Mouse (Mus musculus) MEL (cell line): ENCODE results near the gene Pip5k1a. TPM values are rescaled to one million over a fixed set of nuclear protein-coding genes. Genes with fewer than 3 reads are reported as not detected.

ENCODE experiments used
- DNase-seq: peaks from one replicate; pipeline ENCODE4 v3.0.0; 2011; ENCODE audit warnings: low read depth, low spot score
- H3K27ac ChIP-seq: 2 replicates; pipeline ENCODE4 v1.5.1; 2012; ENCODE audit warnings: low read depth, mild to moderate bottlenecking, control low read depth, low read length, moderate library complexity; ENCODE audit not compliant: control insufficient read depth
- H3K27me3 ChIP-seq, 2 experiments: fragments of 150-350 bp in 1 of 2; sonication (generic) in 1 of 2; 2 replicates each; pipeline ENCODE4 v1.6.1; 2012; ENCODE audit warnings: low read length in 2 of 2, mild to moderate bottlenecking in 2 of 2, improper control_type of control experiment in 1 of 2, moderate library complexity in 1 of 2; ENCODE audit not compliant: insufficient read depth in 2 of 2, control insufficient read depth in 1 of 2
- H3K36me3 ChIP-seq, 2 experiments: 2 replicates each; pipeline ENCODE4 v1.6.1; 2012 to 2014; ENCODE audit warnings: low read length in 2 of 2, improper control_type of control experiment in 1 of 2, inconsistent platforms in 1 of 2, mild to moderate bottlenecking in 1 of 2; ENCODE audit not compliant: insufficient read depth in 2 of 2, control insufficient read depth in 1 of 2
- H3K4me1 ChIP-seq, 2 experiments: fragments of 150-350 bp in 1 of 2; sonication (generic) in 1 of 2; 2 replicates each; pipeline ENCODE4 v1.6.1; 2012; ENCODE audit warnings: low read length in 2 of 2, improper control_type of control experiment in 1 of 2, mild to moderate bottlenecking in 1 of 2; ENCODE audit not compliant: insufficient read depth in 2 of 2, control insufficient read depth in 1 of 2
- H3K4me3 ChIP-seq, 2 experiments: fragments of 150-350 bp in 1 of 2; sonication (generic) in 1 of 2; 2 replicates each; pipeline ENCODE4 v1.5.1; 2012; ENCODE audit warnings: low read depth in 2 of 2, low read length in 2 of 2, mild to moderate bottlenecking in 2 of 2, moderate library complexity in 2 of 2, control low read depth in 1 of 2, improper control_type of control experiment in 1 of 2; ENCODE audit not compliant: control insufficient read depth in 1 of 2, insufficient read depth in 1 of 2
- H3K79me2 ChIP-seq: 2 replicates; pipeline ENCODE4 v1.6.1; 2012; ENCODE audit warnings: mild to moderate bottlenecking, low read length, moderate library complexity; ENCODE audit not compliant: control insufficient read depth, poor library complexity, insufficient read depth
- H3K9ac ChIP-seq: 2 replicates; pipeline ENCODE4 v1.6.1; 2012; ENCODE audit warnings: low read depth, mild to moderate bottlenecking, control low read depth, low read length, moderate library complexity; ENCODE audit not compliant: control insufficient read depth, poor library complexity, severe bottlenecking
- H3K9me3 ChIP-seq: fragments of 150-350 bp; sonication (generic); replicated peaks from 2 replicates; pipeline ENCODE4 v1.6.1; 2012; ENCODE audit warnings: mild to moderate bottlenecking, low read length, improper control_type of control experiment, moderate library complexity; ENCODE audit not compliant: insufficient read depth
- E2F4 ChIP-seq: IDR thresholded peaks from 2 replicates; pipeline ENCODE4 v1.6.1; 2011; ENCODE audit warnings: low read depth, low read length, improper control_type of control experiment, borderline replicate concordance
- EP300 ChIP-seq, 2 experiments: IDR thresholded peaks; 2 replicates each; pipeline ENCODE4 v1.6.1; 2011; ENCODE audit warnings: improper control_type of control experiment in 2 of 2, low read length in 2 of 2, low read depth in 1 of 2, mild to moderate bottlenecking in 1 of 2
- ETS1 ChIP-seq: IDR thresholded peaks from 2 replicates; pipeline ENCODE4 v1.6.1; 2012; ENCODE audit warnings: low read depth, mild to moderate bottlenecking, inconsistent platforms, low read length, improper control_type of control experiment, moderate library complexity
- HCFC1 ChIP-seq: IDR thresholded peaks from 2 replicates; pipeline ENCODE4 v1.6.1; 2012; ENCODE audit warnings: low read depth, mild to moderate bottlenecking, inconsistent platforms, low read length, improper control_type of control experiment, moderate library complexity
- JUND ChIP-seq: IDR thresholded peaks from 2 replicates; pipeline ENCODE4 v1.6.1; 2011; ENCODE audit warnings: low read depth, mild to moderate bottlenecking, improper control_type of control experiment, low read length
- KAT2A ChIP-seq: conservative IDR thresholded peaks from 2 replicates; pipeline ENCODE4 v1.6.1; 2012; ENCODE audit warnings: low read depth, low read length, improper control_type of control experiment, inconsistent platforms
- MAZ ChIP-seq: IDR thresholded peaks from 2 replicates; pipeline ENCODE4 v1.6.1; 2012; ENCODE audit warnings: low read depth, mild to moderate bottlenecking, inconsistent platforms, low read length, improper control_type of control experiment
- MXI1 ChIP-seq: IDR thresholded peaks from 2 replicates; pipeline ENCODE4 v1.6.1; 2011; ENCODE audit warnings: mild to moderate bottlenecking, low read depth, low read length, improper control_type of control experiment
- MYB ChIP-seq: IDR thresholded peaks from 2 replicates; pipeline ENCODE4 v1.6.1; 2011; ENCODE audit warnings: mild to moderate bottlenecking, low read depth, low read length, improper control_type of control experiment
- MYC ChIP-seq: IDR thresholded peaks from 2 replicates; pipeline ENCODE4 v1.6.1; 2011; ENCODE audit warnings: low read depth, mild to moderate bottlenecking, low read length, improper control_type of control experiment, moderate library complexity
- NRF1 ChIP-seq: IDR thresholded peaks from 2 replicates; pipeline ENCODE4 v1.6.1; 2014; ENCODE audit warnings: low read depth, mild to moderate bottlenecking, inconsistent platforms, low read length, improper control_type of control experiment, moderate library complexity; ENCODE audit not compliant: poor library complexity, insufficient read depth, severe bottlenecking
- POLR2A ChIP-seq, 2 experiments: IDR thresholded peaks; 2 replicates each; pipeline ENCODE4 v1.6.1; 2011 to 2012; ENCODE audit warnings: low read length in 2 of 2, mild to moderate bottlenecking in 2 of 2, control low read depth in 1 of 2, improper control_type of control experiment in 1 of 2, low read depth in 1 of 2, moderate library complexity in 1 of 2; ENCODE audit not compliant: control insufficient read depth in 1 of 2, insufficient read depth in 1 of 2, poor library complexity in 1 of 2
- POLR2AphosphoS2 ChIP-seq: IDR thresholded peaks from 2 replicates; pipeline ENCODE4 v1.6.1; 2011; ENCODE audit warnings: low read length, improper control_type of control experiment
- RAD21 ChIP-seq: IDR thresholded peaks from 2 replicates; pipeline ENCODE4 v1.6.1; 2011; ENCODE audit warnings: mild to moderate bottlenecking, low read depth, low read length, improper control_type of control experiment
- RCOR1 ChIP-seq: IDR thresholded peaks from 2 replicates; pipeline ENCODE4 v1.6.1; 2012; ENCODE audit warnings: low read depth, mild to moderate bottlenecking, inconsistent platforms, low read length, improper control_type of control experiment
- SMC3 ChIP-seq: IDR thresholded peaks from 2 replicates; pipeline ENCODE4 v1.6.1; 2011; ENCODE audit warnings: low read depth, low read length, improper control_type of control experiment
- TBP ChIP-seq: IDR thresholded peaks from 2 replicates; pipeline ENCODE4 v1.8.0; 2011; ENCODE audit warnings: low read depth, low read length, improper control_type of control experiment
- TCF12 ChIP-seq: IDR thresholded peaks from 2 replicates; pipeline ENCODE4 v1.6.1; 2014; ENCODE audit warnings: low read depth, mild to moderate bottlenecking, inconsistent platforms, low read length, improper control_type of control experiment, moderate library complexity
- UBTF ChIP-seq: IDR thresholded peaks from 2 replicates; pipeline ENCODE4 v1.6.1; 2012; ENCODE audit warnings: low read depth, mild to moderate bottlenecking, inconsistent platforms, low read length, improper control_type of control experiment, moderate library complexity, borderline replicate concordance; ENCODE audit not compliant: insufficient read depth
- USF1 ChIP-seq: IDR thresholded peaks from 2 replicates; pipeline ENCODE4 v1.6.1; 2014; ENCODE audit warnings: low read depth, mild to moderate bottlenecking, inconsistent platforms, low read length, improper control_type of control experiment, moderate library complexity
- ZKSCAN1 ChIP-seq: IDR thresholded peaks from 2 replicates; pipeline ENCODE4 v1.6.1; 2012; ENCODE audit warnings: low read depth, mild to moderate bottlenecking, inconsistent platforms, low read length, improper control_type of control experiment, moderate library complexity
- ZMIZ1 ChIP-seq: IDR thresholded peaks from 2 replicates; pipeline ENCODE4 v1.6.1; 2012; ENCODE audit warnings: low read depth, mild to moderate bottlenecking, inconsistent platforms, low read length, improper control_type of control experiment, moderate library complexity
- ZNF384 ChIP-seq: IDR thresholded peaks from 2 replicates; pipeline ENCODE4 v1.6.1; 2012; ENCODE audit warnings: low read depth, mild to moderate bottlenecking, inconsistent platforms, low read length, improper control_type of control experiment
- polyA plus RNA-seq, 2 experiments: library from polyadenylated mRNA; stranded (reverse) in 1 of 2; unstranded in 1 of 2; fragments of >175 nt in 1 of 2; fragments of >200 nt in 1 of 2; gene quantifications; 2 replicates each; pipeline versions ENCODE4 v1.2.1 to v1.2.4; 2012; ENCODE audit warnings: low replicate concordance in 2 of 2, low read depth in 1 of 2; ENCODE audit not compliant: insufficient read length in 2 of 2, insufficient read depth in 1 of 2, missing spikeins in 1 of 2
- total RNA-seq: library from RNA; depleted of rRNA; stranded (reverse); fragments of 300-350 nt; gene quantifications from 2 replicates; pipeline ENCODE4 v1.2.3, GENCODE M21; 2012

The Pip5k1a gene
- total and polyA plus RNA-seq, 3 experiments, result 47.7 to 322 (median 103) TPM

GRCm38 (mm10) chr3:95140289-95140595 is 33.5 kb upstream of the Pip5k1a start:
- TF ChIP-seq MYB (no peak), E2F4 (no peak)
- Histone ChIP-seq H3K27ac (no peak overlapping the region), H3K9ac (no peak overlapping the region), H3K4me1 (peaks cover 20 to 29% of the 10 kb centered on the region in 2 experiments), H3K36me3 (peaks cover 0 to 29% of the 10 kb centered on the region in 2 experiments; a peak in 3 of 4 replicates), H3K4me3 (no peak overlapping the region), H3K79me2 (0 out of 2 replicates have a peak, but pooled peaks cover 5% of the 10 kb centered on the region), H3K27me3 (no peaks in the 10 kb centered on the region), H3K9me3 (no peaks in the 10 kb centered on the region)
- DNase-seq, result no peak

- no peak overlapping the region for H3K4me3 ChIP-seq
- TF ChIP-seq POLR2A (IDR thresholded peaks at IDR 0.05; ENCODE audit: control insufficient read depth in 1 of 2, insufficient read depth in 1 of 2, low read depth in 1 of 2, low read length in 2 of 2, poor library complexity in 1 of 2) (no peak), MYB (no peak), RCOR1 (no peak), USF1 (peak; percentile 54; the same call in 1 of the 2 replicates), HCFC1 (no peak), EP300 (IDR thresholded peaks at IDR 0.05; ENCODE audit: low read depth in 1 of 2, low read length in 2 of 2) (no peak)
- H3K9ac ChIP-seq, result no peak overlapping the region
Measured at GRCm38 (mm10) chr3:95139586-95140288, 33.0 kb upstream of the Pip5k1a start.

GRCm38 (mm10) chr3:95136336-95136735 is 29.6 kb upstream of the Pip5k1a start:
- Histone ChIP-seq H3K9me3 (no peaks in the 10 kb centered on the region), H3K79me2 (peaks cover 11% of the 10 kb centered on the region), H3K27ac (peak overlapping the region; percentile 79), H3K36me3 (peaks cover 0 to 24% of the 10 kb centered on the region in 2 experiments), H3K9ac (peak overlapping the region; percentile 45), H3K4me3 (peak overlapping the region; percentile 55 to 86), H3K27me3 (no peaks in the 10 kb centered on the region), H3K4me1 (peaks cover 12 to 25% of the 10 kb centered on the region in 2 experiments)
- DNase-seq, result peak; percentile 63
- no peak for TF ChIP-seq NRF1
- TF ChIP-seq KAT2A, result no peak
- no peak for TF ChIP-seq TBP
- peak; percentile 51 to 54; a peak in 2 of 4 replicates for TF ChIP-seq EP300 (IDR thresholded peaks at IDR 0.05; ENCODE audit: low read depth in 1 of 2, low read length in 2 of 2)
- TF ChIP-seq ZNF384, result no peak
- TF ChIP-seq MAZ, result no peak
- TF ChIP-seq ETS1, result peak; percentile 48; the same call in 1 of the 2 replicates
- no peak for TF ChIP-seq E2F4
- no peak for TF ChIP-seq RAD21
- no peak for TF ChIP-seq UBTF
- no peak for TF ChIP-seq POLR2A (IDR thresholded peaks at IDR 0.05; ENCODE audit: control insufficient read depth in 1 of 2, insufficient read depth in 1 of 2, low read depth in 1 of 2, low read length in 2 of 2, poor library complexity in 1 of 2)
- TF ChIP-seq MXI1, result peak; percentile 76; the same call in 1 of the 2 replicates
- 0 out of 2 replicates have a peak, but pooled peaks have one; percentile 9 for TF ChIP-seq HCFC1
- no peak for TF ChIP-seq JUND
- no peak for TF ChIP-seq ZKSCAN1
- peak; percentile 92 for TF ChIP-seq USF1
- no peak; the same call in 1 of the 2 replicates for TF ChIP-seq POLR2AphosphoS2
- peak; percentile 86 for TF ChIP-seq MYC
- TF ChIP-seq RCOR1, result no peak
- 0 out of 2 replicates have a peak, but pooled peaks have one; percentile 4 for TF ChIP-seq TCF12
- no peak; the same call in 1 of the 2 replicates for TF ChIP-seq ZMIZ1
- no peak for TF ChIP-seq SMC3

More at GRCm38 (mm10) chr3:95139586-95140288, 33.0 kb upstream of the Pip5k1a start:
- Histone ChIP-seq H3K9me3 (no peaks in the 10 kb centered on the region), H3K4me1 (peaks cover 20 to 29% of the 10 kb centered on the region in 2 experiments), H3K79me2 (0 out of 2 replicates have a peak, but pooled peaks cover 5% of the 10 kb centered on the region), H3K27ac (no peak overlapping the region), H3K27me3 (no peaks in the 10 kb centered on the region), H3K36me3 (peaks cover 0 to 30% of the 10 kb centered on the region in 2 experiments; a peak in 3 of 4 replicates)
- no peak for DNase-seq
